Mouse (Mus musculus) liver (tissue): ENCODE results near the gene Hmcn2.

Experiments used
- DNase-seq: peaks from one replicate; pipeline ENCODE4 v3.0.0-alpha.2; 2020; ENCODE audit warnings: mixed read lengths

Hmcn2 gene

GRCm38 (mm10) chr2:31460025-31460571 lies 145.9 kb downstream of the Hmcn2 start:
- peak; percentile 61 for DNase-seq

DNA sequence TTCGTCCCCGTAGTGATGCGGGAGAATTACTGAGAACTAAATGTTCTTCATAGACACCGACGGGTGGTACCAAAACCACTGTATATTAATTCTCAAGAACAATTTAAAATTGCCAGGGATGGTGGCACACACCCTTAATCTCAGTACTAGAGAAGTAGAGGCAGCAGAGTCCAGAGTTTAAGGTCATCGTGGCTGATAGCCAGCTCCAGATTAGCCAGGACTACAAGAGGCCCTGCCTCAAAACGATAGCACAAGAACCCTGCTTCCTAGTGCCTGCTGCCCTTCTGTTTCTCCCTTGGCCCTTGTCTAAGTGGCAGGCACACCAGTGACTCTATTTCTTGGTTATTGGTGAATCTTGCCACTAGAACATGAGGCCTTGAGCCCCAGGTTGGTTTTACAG lies 146.7 kb downstream of the Hmcn2 start:
- DNase-seq = no peak

GRCm38 (mm10) chr2:31462051-31462450 lies 147.8 kb downstream of the Hmcn2 start:
- DNase-seq = no peak

- DNase-seq = no peak
These were observed 149.0 kb downstream of the Hmcn2 start for GRCm38 (mm10) chr2:31463253-31463652.

GRCm38 (mm10) chr2:31463696-31464528 lies 149.7 kb downstream of the Hmcn2 start:
- DNase-seq = no peak

GRCm38 (mm10) chr2:31464529-31464910 lies 150.3 kb downstream of the Hmcn2 start:
- DNase-seq = peak; percentile 55

DNA sequence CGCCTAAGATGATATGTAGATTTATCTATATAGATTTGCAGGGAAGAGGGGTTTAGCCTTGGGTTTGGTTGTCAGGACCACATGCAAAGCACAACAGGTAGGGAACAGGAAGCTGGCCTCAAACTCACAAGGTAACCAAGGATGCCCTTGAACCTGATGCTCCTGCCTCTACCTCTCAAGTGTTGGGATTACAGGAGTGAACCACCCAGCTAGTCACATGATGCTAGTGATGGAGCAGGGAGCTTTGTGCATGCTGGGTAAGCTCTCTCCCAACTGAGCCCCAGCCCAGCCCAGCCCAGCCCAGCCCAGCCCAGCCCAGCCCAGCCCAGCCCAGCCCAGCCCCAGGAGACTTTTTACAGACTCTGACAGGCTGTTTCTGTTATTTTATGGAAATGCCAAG lies 153.2 kb downstream of the Hmcn2 start:
- no peak for DNase-seq

DNA sequence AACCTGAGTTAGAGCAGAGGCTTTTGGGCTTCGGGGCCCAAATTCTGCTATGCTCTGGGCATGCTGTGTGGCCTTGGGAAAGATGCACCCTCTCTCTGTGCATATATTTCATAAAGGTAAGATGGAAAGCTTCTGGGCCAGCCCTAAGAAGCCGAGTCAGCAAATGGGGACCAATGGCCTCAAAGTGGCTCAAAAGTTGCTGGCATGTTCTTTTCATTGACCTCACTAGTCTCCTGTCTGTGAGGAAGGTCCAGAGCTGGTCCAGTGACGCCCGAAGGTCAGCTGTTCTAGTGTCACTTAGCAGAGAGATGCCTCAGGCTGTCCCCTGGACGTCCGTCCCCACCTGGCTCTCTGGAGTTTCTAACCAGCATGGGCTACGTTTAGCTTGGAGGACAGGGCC lies 154.6 kb downstream of the Hmcn2 start:
- DNase-seq = no peak

DNA sequence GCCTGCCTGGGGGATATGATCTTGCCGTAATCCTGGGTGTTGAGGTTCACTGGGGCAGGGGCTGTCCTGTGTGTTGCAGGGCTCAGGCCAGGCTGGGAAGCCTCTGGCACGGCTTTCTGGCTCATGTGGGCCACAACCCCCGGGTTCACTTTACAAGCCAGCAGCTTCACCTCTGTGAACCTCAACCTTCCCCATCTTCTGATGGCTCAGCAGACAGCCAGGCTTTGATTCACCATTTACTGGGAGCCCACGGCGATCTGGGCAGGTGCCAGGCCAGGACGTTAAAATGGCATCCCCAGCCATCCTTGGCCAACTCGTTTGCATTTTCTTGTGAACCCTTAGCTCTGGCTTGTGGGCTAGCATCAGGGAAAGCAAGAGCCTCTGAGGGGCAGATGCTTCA lies 155.3 kb downstream of the Hmcn2 start:
- no peak for DNase-seq

- peak; percentile 84 for DNase-seq
These were observed 155.9 kb downstream of the Hmcn2 start, which contains the start of gene Ass1 for GRCm38 (mm10) chr2:31469931-31470682. Gene Ass1, plus strand, starts transcription at chr2:31470207.

DNA sequence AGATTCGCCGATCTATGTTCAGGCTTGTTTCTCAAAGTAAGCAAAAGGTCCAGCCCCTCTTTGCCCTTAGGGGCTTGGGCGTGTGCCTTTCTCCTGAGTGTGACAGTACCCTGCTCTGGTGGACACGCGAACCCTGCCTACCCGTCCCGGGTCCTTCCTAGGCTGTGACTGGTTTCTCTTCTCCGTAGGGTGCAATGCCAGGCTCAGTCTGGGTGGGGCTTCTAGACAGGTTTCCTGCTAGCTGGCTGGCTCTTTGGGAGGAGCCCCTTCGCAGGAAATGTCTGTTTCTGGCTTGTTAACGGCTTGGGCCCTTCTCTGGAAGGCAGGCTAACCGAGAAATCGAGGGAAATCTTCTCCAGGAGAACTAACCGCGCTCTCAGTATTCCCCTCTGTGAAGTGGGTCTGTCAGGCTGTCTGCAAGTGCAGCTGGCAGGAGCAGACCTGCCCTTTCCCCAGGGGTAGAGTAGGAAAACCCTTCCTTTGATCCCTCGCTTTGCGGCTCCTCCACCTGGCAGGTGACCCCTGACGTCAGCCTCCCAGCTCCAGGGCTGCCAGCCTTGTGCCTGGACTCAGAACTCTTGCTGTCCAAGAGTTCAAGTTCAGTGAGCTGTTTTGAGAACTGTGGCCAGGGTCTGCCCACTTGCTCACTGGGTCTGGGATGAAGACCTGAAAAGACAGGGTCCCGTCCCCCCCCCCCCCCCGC lies 156.6 kb downstream of the Hmcn2 start:
- peak; percentile 35 for DNase-seq

- no peak for DNase-seq
These were observed 157.4 kb downstream of the Hmcn2 start for GRCm38 (mm10) chr2:31471611-31472010.

DNA sequence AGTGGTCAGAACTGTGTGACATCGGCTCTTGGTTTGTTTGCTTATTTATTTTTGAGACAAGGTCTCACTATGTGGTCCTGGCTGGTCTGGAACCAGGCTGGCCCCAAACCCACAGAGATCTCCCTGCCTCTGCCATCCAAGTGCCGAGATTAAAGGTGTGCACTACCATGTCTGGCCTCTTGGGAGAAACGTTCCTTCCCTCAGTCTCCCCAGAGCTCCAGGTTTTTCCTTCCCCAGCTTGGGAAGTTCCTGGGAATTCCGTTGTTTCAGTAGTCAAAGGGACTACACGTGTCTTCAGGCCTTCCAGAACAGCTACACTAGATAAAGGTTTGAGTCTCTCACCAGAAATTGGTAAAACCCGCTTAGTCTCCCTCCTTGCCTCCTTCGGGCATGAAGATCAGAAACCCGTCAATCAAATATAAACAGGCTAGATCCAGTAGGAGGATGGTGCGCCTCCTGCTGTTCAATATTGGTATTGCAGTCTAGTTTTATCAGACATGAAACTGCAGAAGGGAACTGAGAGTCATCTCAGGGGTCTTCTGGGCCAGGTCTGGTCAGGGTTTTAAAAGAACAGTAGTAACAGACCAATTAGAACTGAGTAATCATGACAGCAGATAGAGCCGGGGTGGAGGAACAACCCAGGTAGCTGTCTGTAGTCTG lies 158.3 kb downstream of the Hmcn2 start:
- peak; percentile 37 for DNase-seq

- DNase-seq = peak; percentile 40
These were observed 159.7 kb downstream of the Hmcn2 start for GRCm38 (mm10) chr2:31473941-31474340.

DNA sequence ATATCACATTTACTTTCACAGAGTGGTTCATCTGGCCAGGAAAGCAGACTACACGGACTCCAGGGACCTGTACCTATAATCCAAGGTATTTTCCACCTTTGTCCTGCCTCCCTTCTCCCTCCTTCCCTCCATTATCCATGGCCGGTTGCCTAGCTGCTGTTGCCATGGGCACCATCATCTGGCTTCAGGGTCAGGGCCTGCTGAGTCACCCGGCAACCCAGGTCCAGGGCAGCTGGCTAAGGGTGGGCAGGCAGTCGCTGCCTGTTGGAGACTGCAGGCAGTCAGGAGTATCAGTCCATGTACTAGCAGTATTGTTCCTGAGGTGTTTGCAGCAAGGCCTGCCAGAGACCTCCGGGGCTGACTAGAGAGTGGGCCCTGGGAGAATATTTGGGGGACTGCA lies 160.5 kb downstream of the Hmcn2 start:
- no peak for DNase-seq

DNA sequence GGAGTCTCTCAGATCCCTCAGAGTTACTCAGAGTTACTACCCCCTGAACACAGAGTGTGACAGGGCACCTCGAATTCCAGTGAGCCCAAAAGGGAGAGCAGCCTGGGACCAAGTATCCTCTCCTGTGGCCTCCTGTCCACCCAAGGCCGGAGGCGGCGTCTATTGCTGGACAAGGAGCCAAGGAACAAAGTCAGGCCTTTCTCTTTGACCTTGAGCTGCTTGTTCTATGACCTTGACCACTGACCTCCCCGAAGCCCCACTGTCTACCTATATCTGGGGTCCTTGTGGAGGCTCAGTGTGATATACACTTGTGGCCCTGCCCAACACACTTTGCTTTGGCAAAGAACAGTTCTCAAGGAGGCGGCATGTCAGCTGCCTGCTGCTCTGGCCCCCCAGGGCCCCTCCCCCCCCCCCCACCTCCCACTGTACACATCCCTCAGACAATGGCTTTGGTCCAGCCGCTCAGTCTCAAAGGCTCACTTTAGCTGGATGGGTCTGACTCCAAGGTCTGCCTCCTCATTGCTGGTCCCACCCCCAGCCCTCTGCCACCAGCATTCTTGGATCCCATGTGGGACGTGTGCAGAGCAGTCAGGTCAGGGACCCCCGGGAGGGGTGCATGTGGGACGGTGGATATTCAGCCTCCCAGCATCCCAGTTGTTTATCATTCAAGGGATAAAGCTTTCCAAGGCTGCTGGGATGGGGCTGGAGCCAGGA lies 162.0 kb downstream of the Hmcn2 start:
- no peak for DNase-seq

GRCm38 (mm10) chr2:31477234-31478161 lies 163.3 kb downstream of the Hmcn2 start:
- no peak for DNase-seq

DNA sequence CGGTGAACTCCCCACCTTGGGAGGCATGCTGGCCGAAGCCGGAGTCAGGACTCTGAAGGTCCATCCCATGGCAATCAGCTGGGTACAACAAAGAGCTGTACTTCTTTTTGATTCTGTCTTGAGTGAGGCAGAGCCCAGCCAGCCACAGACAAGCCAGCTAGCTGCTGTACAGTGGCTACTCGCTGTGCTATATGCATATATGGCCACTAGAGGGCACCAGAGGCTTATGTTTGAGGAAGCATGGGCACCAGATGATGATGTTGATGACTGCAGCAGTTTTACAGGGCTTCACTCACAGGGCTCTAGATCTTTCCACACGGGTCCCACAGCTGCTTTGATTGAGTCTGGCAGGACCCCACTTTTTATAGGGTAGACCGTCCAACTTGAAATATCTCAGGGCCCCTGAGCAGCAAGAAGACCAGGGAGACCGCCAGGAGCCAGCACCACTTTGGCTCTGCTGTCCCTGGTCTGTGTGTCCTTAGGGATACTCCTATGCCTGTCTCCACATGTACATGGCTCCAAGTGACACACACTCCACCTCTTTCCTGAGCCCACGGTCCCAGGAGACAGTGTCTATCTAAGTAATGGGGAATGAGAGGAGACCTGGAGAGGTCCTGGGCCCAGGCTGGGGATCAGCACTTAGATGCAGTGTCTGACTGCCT lies 168.8 kb downstream of the Hmcn2 start:
- peak; percentile 78 for DNase-seq

DNA sequence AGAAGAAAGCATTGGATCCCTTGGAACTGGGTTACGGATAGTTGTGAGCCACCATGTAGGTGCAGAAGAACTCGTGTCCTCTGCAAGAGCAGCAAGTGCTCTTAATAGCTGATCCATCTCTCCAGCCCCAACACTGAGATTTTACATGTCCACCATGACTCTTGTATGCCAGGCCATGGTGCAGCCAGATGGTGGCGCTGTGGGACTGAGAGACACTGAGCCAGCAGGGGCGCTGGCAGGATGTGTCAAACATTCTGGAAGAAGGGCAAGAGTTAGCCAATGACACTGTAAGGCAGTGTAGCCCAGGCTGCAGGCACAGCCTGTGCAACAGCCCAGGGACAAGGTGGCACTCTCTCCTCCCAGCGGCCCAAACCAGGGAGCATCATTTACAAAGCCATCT lies 170.0 kb downstream of the Hmcn2 start:
- peak; percentile 75 for DNase-seq

GRCm38 (mm10) chr2:31489166-31489565 lies 175.0 kb downstream of the Hmcn2 start:
- DNase-seq = no peak
